Mouse (Mus musculus) lung, embryonic 15.5 days (tissue): ENCODE results near the gene Efhb. TPM values are rescaled to one million over a fixed set of nuclear protein-coding genes. Genes with fewer than 3 reads are reported as not detected.

Experiments used
- ATAC-seq: fragments of 200-750 bp; cut with Nextera tagmentation; 2 replicates; pipeline ENCODE4 v1.8.0; 2017; ENCODE audit warnings: moderate number of reproducible peaks, borderline replicate concordance; ENCODE audit not compliant: low FRiP score, low TSS enrichment; ENCODE audit errors: extremely low read depth
- H3K27ac ChIP-seq: fragments of 300-500 bp; sonication (generic); 2 replicates; pipeline ENCODE4 v1.5.1; 2015; ENCODE audit warnings: moderate library complexity, mild to moderate bottlenecking, inconsistent platforms
- H3K27me3 ChIP-seq: fragments of 300-500 bp; sonication (generic); 2 replicates; pipeline ENCODE4 v1.6.1; 2015; ENCODE audit warnings: inconsistent platforms
- H3K36me3 ChIP-seq: fragments of 300-500 bp; sonication (generic); 2 replicates; pipeline ENCODE4 v1.6.1; 2015; ENCODE audit warnings: inconsistent platforms
- H3K4me1 ChIP-seq: fragments of 300-500 bp; sonication (generic); 2 replicates; pipeline ENCODE4 v1.6.1; 2015; ENCODE audit warnings: inconsistent platforms
- H3K4me2 ChIP-seq: fragments of 300-500 bp; sonication (generic); 2 replicates; pipeline ENCODE4 v1.6.1; 2015; ENCODE audit warnings: inconsistent platforms, mild to moderate bottlenecking, moderate library complexity
- H3K4me3 ChIP-seq: fragments of 300-500 bp; sonication (generic); 2 replicates; pipeline ENCODE4 v1.5.1; 2015; ENCODE audit warnings: mild to moderate bottlenecking, inconsistent platforms
- H3K9ac ChIP-seq: fragments of 300-500 bp; sonication (generic); 2 replicates; pipeline ENCODE4 v1.6.1; 2015; ENCODE audit warnings: inconsistent platforms
- H3K9me3 ChIP-seq: fragments of 300-500 bp; sonication (generic); 2 replicates; pipeline ENCODE4 v1.6.1; 2016; ENCODE audit warnings: inconsistent platforms
- WGBS: fragments of 180-500 bp; shearing (Covaris S2); methylation state at CpG from one replicate; pipeline ENCODE4 v1.1.7; 2015; 5-methylcytosine and 5-hydroxymethylcytosine counted together
- polyA plus RNA-seq: library from polyadenylated mRNA; unstranded; fragments of >200 nt; fragmentation: Nextera tagmentation; extraction: Ambion mirVana; gene quantifications from 2 replicates; pipeline ENCODE4 v1.2.1, GENCODE M21; 2015

Gene Efhb
- polyA plus RNA-seq, 1 experiment from 2014 or later: 0.89 TPM

- H3K36me3 ChIP-seq: no peaks in the 10 kb centered on the region
- H3K9me3 ChIP-seq: no peaks in the 10 kb centered on the region
- no peak overlapping the region for H3K27ac ChIP-seq
- WGBS: 50% methylated on average over 4 of the region's 4 CpGs
- no peak for ATAC-seq
- H3K4me2 ChIP-seq: no peak overlapping the region
- H3K4me3 ChIP-seq: no peak overlapping the region
- no peaks in the 10 kb centered on the region for H3K27me3 ChIP-seq
- no peak overlapping the region for H3K9ac ChIP-seq
- peaks cover 8% of the 10 kb centered on the region; the same call in 1 of the 2 replicates for H3K4me1 ChIP-seq
Observed at GRCm38 (mm10) chr17:53465569-53465968, 2.4 kb upstream of the Efhb start.

DNA sequence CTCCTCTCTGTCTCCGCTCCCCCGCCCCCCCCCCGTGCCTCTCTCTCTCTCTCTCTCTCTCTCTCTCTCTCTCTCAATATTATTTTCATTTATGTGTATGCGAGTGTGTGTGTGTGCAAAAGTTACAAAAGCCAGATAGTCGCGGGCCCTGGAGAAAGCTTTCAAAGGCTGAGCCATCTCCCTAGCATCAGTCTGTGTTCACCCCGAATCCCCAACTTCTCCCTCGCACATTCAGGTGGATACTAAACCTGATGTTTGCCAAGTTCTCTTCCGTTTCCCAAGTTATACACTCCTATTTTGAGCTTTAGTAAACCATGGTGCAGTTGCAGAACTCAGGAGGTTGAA is 347 bp upstream of the Efhb start:
- Histone ChIP-seq H3K9me3 (no peaks in the 10 kb centered on the region), H3K27me3 (no peaks in the 10 kb centered on the region), H3K4me1 (peaks cover 8% of the 10 kb centered on the region; the same call in 1 of the 2 replicates), H3K4me2 (peak overlapping the region; percentile 70), H3K27ac (no peak overlapping the region), H3K4me3 (peak overlapping the region; percentile 46), H3K36me3 (no peaks in the 10 kb centered on the region), H3K9ac (peak overlapping the region; percentile 31)
- 19% methylated on average over 6 of the region's 9 CpGs for WGBS
- no peak for ATAC-seq

DNA sequence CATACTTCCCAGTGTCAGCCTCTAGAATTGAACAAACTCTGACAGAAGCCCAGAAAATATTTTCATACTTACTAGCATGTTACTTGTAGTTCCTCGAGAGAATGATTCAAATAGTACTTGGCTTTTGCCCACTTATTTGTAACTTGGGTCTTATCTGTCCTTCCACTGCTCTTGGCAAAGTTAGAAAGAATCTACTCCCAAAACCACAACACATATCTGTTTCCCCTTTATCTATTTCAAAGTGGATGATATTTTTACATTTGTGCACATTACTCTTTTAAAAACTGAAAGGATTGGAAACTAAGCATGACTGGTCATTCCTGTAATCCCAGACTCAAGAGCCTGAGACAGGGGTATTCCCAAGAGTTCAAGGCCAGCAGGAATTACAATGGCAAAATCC is 6.4 kb downstream of the Efhb start:
- Histone ChIP-seq H3K36me3 (no peaks in the 10 kb centered on the region), H3K9me3 (no peaks in the 10 kb centered on the region), H3K4me2 (no peak overlapping the region), H3K27ac (no peak overlapping the region), H3K9ac (no peak overlapping the region), H3K4me3 (no peak overlapping the region), H3K27me3 (no peaks in the 10 kb centered on the region), H3K4me1 (no peaks in the 10 kb centered on the region)
- ATAC-seq: no peak
- WGBS: 53% methylated on average over 1 of the region's 1 CpGs

DNA sequence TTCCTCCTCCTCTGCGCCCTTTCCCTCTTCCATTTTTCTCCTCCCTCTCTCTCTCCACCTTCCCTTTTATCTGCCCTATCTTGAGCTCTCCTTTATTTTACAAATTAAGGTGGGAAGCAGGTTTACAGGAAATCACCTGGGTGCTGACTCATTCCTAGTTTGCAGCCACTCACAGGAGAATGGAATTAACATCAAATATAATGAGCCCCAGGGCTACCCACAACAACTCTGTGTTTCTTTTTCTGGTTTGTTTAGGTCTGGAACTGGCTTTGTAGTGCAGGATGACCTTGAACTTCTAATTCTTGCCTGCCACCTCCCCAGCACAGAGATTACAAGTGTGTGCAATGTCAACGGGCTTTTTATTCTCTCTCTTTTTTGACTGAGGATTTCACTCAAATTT is 7.0 kb downstream of the Efhb start:
- H3K9ac ChIP-seq: no peak overlapping the region
- WGBS: 76% methylated on average over 2 of the region's 2 CpGs

DNA sequence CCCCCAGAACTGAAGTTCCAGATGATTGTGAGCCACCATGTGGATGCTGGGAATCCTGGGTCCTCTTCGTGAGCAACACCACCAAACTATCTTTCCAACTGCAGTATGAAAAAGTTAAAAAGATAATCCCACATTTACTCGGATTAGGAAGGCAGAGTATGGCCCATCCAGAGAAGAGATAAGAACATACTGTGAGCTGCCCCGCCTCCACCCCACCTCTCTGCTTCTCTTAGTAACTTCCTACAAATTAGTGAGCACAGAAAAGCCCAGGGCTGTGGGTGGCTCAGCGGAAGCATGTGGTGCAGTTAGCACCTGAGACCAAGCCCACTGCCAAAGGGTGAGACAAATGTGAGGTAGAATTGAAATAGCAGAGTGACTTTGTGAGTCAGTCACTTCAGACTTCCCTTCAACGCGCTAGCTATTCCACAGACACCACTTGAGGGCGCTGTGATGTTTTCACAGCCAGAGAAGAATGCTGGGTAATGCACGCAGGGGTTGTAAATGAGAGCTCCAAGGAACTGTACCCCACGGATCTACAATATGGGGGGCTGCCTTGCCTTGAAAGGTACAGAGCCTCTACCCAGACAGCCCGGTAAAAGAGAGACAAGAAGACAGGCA is 60.3 kb downstream of the Efhb start:
- no peaks in the 10 kb centered on the region for H3K27me3 ChIP-seq
- H3K27ac ChIP-seq: no peak overlapping the region
- H3K4me1 ChIP-seq: no peaks in the 10 kb centered on the region
- ATAC-seq: no peak
- H3K36me3 ChIP-seq: no peaks in the 10 kb centered on the region
- H3K9ac ChIP-seq: no peak overlapping the region
- WGBS: 35% methylated on average over 10 of the region's 10 CpGs
- no peaks in the 10 kb centered on the region for H3K9me3 ChIP-seq
- H3K4me2 ChIP-seq: no peak overlapping the region
- H3K4me3 ChIP-seq: no peak overlapping the region

More for the DNA sequence above, 7.0 kb downstream of the Efhb start:
- Histone ChIP-seq H3K27me3 (no peaks in the 10 kb centered on the region), H3K27ac (no peak overlapping the region), H3K9me3 (no peaks in the 10 kb centered on the region), H3K36me3 (no peaks in the 10 kb centered on the region), H3K4me1 (no peaks in the 10 kb centered on the region), H3K4me2 (no peak overlapping the region), H3K4me3 (no peak overlapping the region)
- ATAC-seq: no peak

- WGBS: 76% methylated on average over 2 of the region's 2 CpGs
- no peak for ATAC-seq
Observed at GRCm38 (mm10) chr17:53393201-53393600, 69.9 kb downstream of the Efhb start.

GRCm38 (mm10) chr17:53389507-53389906 is 73.6 kb downstream of the Efhb start:
- no peaks in the 10 kb centered on the region for H3K27me3 ChIP-seq
- no peak overlapping the region for H3K4me2 ChIP-seq
- no peaks in the 10 kb centered on the region for H3K9me3 ChIP-seq
- no peak overlapping the region for H3K4me3 ChIP-seq
- ATAC-seq: no peak
- 37% methylated on average over 4 of the region's 4 CpGs for WGBS
- H3K36me3 ChIP-seq: no peaks in the 10 kb centered on the region
- no peaks in the 10 kb centered on the region for H3K4me1 ChIP-seq
- no peak overlapping the region for H3K27ac ChIP-seq
- no peak overlapping the region for H3K9ac ChIP-seq

More at GRCm38 (mm10) chr17:53393201-53393600, 69.9 kb downstream of the Efhb start:
- H3K4me2 ChIP-seq: no peak overlapping the region
- no peaks in the 10 kb centered on the region for H3K9me3 ChIP-seq
- H3K4me3 ChIP-seq: no peak overlapping the region
- H3K9ac ChIP-seq: no peak overlapping the region
- no peaks in the 10 kb centered on the region for H3K36me3 ChIP-seq
- no peaks in the 10 kb centered on the region for H3K27me3 ChIP-seq
- no peaks in the 10 kb centered on the region for H3K4me1 ChIP-seq
- no peak overlapping the region for H3K27ac ChIP-seq

DNA sequence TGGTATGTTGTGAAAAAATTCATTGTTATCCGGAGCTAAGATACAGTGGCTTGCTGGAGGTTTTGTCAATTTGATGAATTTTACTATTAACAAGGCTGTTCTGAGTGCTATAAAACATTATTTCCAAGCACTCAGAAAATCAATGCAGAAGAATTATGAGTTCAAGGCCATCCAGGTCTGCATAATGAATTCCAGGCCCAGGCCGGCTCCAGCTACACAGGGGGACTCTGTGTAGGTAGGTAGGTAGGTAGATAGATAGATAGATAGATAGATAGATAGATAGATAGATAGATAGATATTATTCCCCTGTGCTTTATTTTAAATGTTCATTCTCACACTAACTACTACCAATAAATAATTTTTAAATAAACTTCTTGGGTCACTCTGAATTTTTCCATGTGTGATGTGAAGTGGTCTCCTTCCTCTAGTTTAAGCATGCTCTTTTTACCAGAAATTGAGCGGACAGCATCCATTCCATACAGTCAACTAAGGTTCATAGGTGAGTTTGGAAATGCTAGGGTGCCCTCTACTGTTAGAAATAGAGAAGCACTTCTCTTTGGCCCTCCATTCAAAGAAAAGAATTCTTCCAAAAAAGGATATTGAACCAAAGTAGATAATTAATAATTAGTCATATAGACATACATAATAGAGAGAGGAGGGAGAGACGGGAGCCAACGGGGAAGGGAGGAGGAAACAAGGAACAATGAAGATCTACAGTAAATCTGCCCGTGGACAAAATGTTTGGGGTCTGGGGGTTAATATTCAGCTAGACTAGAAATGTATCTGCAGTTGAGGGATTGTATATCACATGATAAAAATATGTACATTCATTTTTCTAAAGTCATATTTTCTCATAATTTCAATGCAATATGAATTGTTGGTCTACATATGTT is 75.3 kb downstream of the Efhb start:
- H3K4me3 ChIP-seq: no peak overlapping the region
- WGBS: 36% methylated on average over 6 of the region's 6 CpGs
- no peaks in the 10 kb centered on the region for H3K36me3 ChIP-seq
- no peak overlapping the region for H3K27ac ChIP-seq
- no peaks in the 10 kb centered on the region for H3K27me3 ChIP-seq
- ATAC-seq: no peak
- no peak overlapping the region for H3K4me2 ChIP-seq
- H3K4me1 ChIP-seq: no peaks in the 10 kb centered on the region
- H3K9me3 ChIP-seq: no peaks in the 10 kb centered on the region
- no peak overlapping the region for H3K9ac ChIP-seq

- Histone ChIP-seq H3K9ac (no peak overlapping the region), H3K4me2 (no peak overlapping the region), H3K4me1 (no peaks in the 10 kb centered on the region), H3K27ac (no peak overlapping the region), H3K36me3 (no peaks in the 10 kb centered on the region), H3K9me3 (no peaks in the 10 kb centered on the region), H3K4me3 (no peak overlapping the region), H3K27me3 (no peaks in the 10 kb centered on the region)
- WGBS: 75% methylated on average over 6 of the region's 6 CpGs
- ATAC-seq: no peak
Observed at GRCm38 (mm10) chr17:53386863-53387262, 76.3 kb downstream of the Efhb start.

DNA sequence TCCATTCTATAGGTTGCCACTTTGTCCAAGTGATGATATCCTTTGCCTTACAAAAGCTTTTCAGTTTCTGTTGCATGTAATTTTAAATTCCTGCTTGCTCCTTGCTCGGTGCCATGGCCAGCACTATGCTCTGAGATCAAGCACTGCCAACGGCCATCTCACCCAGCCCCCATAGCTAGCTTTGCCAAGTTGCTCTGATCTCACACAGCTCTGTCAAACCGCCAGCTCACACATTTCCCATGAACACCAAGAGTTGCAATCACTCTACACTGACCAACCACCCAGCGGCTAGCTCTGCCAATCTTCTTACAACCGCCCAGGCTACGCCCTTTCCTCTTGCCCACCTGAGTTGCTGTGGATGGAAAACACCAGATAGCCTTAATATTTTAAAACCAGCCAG is 99.0 kb downstream of the Efhb start:
- ATAC-seq: no peak
- WGBS: 81% methylated on average over 6 of the region's 6 CpGs
- Histone ChIP-seq H3K27me3 (no peaks in the 10 kb centered on the region), H3K9ac (no peak overlapping the region), H3K36me3 (no peaks in the 10 kb centered on the region), H3K27ac (no peak overlapping the region), H3K4me3 (no peak overlapping the region), H3K4me1 (no peaks in the 10 kb centered on the region), H3K9me3 (no peaks in the 10 kb centered on the region), H3K4me2 (no peak overlapping the region)
